Mouse (Mus musculus) c-Kit-negative CD71-positive TER-119-positive erythroid progenitor cells, embryonic 14.5 days (primary cell): ENCODE data around the gene Comp.

Experiments
- DNase-seq: peaks from one replicate; pipeline ENCODE4 v3.0.0-alpha.2; 2013; ENCODE audit warnings: low read depth, low spot score

Gene Comp

DNA sequence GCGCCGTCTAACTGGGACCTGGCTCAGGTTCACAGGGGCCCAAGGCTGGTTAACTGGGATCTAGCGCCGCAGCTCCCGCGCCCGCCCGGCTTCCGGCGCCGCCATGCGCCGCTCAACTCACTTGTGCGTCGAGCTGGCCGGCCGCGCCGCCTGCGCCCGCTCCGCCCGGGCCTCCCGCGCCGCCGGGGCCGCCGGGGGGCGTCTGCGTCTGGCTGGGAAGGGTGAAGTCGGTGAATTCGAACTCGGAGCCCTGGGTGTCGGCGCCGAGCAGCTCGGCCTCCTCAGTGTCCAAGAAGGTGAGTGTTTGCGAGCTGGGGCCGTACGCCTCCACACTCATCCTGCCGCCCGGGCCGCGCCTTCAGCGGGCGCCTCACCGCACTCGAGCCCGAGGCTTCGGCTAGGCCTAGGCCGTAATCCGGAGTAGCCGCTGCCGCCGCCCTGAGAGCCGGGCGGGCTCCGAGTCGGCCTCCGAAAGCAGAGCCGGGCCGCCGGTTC lies 20.7 kb upstream of the Comp start:
- no peak for DNase-seq

DNA sequence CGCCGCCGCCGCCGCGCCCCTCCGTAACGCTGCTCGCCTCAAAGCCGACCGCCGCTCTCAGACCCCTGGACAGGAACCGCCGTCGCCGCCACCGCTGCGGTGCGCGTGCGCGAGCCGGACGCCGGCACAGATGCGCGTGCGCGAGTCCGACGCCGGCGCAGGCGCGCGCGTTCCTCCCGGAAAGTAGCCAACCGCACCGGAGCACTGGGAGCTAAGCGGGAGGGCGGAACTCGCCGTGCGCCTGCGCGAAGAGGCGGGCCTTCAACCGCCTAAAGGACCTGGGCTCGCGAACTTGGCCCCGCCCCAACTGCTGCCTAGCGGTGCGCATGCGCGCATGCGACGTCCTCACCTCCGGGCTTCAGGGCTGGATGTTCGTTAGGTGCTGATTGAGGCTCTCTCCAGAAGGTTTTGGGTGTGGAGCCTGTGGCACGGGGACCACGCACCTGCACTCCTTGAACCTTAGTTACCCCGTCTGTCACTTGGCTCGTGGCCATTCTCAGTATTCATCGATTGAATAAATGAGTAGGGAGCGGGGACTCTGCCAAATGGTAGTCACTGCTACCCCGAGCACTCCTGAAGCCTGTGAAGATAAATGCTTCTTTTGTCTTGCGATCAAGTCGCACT lies 20.1 kb upstream of the Comp start, which contains the start of gene Upf1:
Gene Upf1, minus strand, starts transcription at position 85 of the 624 bp plus-strand sequence.
- peak; percentile 99 for DNase-seq

DNA sequence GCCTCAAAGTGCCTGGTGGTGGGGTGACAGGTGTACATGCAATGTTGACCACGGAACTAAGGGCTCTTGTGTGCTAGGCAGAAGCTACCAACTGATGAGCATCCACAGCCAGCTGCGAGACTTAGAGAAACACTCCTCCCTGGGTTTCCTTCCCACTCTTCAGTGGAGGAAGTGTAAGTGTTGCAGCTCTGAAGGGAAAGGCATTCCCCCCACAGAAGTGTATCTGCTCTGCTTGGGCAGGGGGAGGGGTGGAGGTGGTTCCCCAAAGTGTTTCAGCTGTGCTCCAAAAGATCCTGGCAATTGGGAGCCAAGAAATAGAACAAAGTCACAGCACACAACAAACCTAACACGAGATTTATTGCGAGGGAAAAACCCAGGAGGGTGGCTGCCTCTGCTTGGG lies 19.4 kb upstream of the Comp start:
- no peak for DNase-seq

DNA sequence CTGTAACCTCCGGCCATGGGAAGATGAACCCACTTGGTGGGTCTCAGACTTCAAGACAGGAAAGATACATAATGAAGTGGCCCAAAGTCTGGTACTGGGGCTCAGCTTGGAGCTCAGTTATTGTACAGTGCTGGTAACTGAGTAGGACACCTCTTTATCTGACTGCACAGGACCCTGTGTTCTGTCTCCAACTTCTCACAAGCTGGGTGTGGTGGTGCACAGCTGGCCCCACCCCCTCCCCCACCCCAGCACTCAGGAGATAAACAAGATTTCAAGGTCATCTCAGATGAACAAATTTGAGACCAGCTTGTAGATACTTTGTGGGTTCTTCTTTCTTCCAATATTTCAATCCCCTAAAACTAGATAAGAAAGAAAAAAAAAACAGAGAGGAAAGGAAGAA lies 17.2 kb upstream of the Comp start:
- no peak for DNase-seq

DNA sequence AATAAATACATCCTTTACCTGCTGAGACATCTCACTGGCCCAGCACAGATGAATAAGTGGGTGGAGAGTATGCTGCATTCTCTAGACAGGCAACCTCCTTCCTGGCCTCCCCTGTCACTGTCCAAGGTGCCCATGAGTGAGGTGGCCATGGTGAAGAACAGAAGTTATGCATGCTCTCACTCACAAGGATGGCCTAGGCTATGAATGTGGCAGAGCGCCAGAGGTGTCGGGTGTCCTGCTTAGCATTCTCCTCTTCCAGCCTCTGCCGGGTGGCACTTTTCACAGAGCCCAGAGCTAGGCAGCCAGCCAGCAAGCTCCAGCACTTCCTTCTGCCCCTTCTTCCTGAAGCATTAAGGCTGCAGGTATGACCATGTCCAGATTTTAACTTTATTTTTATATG lies 13.9 kb upstream of the Comp start:
- DNase-seq: no peak

DNA sequence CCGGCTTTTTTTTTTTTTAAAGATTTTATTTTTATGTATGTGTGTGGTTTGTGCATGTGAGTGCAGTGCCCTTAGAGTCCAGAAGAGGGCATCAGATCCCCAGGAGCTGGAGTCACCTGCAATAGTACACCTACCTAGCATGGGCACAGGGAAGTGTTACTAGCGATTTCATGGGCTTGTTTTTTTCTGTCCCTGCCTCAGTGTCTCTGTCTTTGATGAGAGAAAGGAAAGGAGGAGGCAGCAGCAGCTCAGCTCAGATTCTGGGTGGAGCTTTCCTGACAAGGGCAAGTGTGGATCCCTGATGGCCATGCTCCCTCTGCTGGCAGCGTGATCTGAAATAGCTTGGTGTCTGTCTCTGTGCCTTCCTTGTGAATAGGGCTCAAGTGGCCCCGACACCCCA lies 12.6 kb upstream of the Comp start:
- DNase-seq: no peak

DNA sequence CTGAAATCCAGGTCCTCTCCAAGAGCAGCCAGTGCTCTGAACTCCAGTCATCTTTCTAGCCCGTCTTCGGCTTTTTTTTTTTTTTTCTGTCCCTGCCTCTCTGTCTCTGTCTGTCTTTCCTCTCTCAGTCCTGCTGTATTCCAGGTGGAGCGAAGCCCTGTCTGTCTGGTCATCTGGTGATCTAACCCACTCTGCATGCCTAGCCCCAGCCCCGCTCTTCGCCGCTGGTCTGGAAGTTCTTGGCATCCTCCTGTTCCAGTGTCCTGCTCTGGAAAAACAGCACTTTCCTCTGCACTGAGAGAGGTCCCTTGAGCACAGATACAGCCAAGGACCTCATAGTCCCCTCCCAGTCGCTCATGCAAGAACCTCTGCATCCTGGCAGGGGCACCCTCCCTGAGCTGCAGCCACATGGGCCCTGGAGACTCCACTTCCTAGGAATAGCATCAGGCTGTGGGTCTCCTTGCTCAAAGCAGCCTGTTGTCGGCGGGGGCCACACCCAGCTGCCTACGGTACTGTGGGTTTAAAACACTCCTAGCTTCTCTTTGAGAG lies 11.8 kb upstream of the Comp start:
- no peak for DNase-seq

DNA sequence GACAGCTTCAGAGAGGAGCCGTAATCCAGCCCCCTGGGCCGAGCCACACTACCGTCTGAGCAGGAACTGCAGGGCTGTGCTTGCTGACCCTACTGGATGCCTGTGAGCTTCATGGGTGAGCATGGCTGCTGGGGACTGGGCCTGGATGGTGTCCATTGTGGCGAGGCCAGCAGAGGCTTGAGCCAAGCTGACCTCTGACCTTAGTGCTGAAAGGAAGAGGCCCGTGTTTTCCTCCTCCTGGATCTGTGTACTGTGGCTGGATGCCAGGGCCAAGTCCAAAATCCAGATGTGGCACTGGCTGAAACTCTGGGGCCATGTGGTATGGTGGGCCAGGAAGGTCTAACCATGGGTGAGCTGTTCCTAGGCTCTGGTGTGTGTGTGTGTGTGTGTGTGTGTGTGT lies 9.3 kb upstream of the Comp start:
- DNase-seq: no peak

DNA sequence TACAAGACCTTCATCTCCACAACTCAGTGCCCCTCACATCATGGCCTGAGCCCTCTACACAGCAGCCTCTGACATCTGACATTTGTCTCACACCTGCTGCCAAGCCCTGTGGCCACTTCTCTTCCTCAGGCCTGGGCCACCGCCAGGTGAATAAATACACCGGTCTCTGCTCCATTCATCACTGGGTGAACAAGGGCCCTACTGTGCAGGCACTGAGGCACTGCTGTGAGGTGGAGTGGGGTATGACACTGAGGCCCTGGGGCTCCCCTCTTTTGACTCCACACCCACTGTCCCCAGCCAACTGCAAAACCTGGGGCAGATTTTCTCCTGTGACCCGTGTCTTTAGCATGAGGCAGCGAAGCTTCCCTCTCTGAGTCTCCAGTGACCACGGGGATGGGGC lies 6.8 kb upstream of the Comp start:
- no peak for DNase-seq

DNA sequence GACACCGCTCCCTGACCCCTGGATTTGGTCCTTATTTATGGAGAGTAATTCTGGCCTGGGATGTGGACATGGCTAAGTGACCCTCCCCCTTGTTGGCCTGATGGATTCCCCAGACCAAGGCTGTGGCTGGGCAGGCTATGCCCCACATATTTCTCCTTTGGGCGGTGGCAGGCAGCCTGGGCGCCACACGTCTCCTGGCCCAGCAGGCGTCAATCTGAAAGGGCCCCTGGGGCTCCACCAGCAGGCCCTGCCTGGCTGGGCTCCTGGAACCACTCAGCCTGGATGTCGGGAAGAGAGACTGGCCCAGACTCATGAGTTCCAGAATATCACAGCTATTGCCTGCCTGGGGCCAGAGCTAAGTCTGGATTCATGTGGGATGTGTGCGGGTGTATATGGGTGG lies 2.9 kb upstream of the Comp start:
- DNase-seq: no peak

DNA sequence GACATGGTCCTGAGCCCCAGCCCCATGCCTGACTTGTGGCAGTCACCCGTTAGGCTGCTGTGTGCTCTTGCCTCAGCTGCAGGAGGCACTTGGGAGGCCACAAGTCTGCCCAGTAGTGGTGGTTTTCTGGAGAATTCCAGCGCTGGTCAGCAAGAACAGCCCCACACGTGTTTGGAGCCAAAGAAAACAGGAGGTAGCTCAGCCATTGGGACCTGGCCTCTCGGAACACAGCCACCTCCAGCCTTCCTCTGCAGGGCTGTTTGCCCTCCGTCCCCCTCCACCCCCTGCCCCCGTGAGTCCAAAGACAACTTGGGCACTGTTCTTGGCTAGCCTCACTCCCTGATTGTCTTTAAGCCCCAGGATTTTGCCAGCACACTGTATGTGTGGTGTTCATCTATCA lies 1.4 kb upstream of the Comp start:
- DNase-seq: no peak

DNA sequence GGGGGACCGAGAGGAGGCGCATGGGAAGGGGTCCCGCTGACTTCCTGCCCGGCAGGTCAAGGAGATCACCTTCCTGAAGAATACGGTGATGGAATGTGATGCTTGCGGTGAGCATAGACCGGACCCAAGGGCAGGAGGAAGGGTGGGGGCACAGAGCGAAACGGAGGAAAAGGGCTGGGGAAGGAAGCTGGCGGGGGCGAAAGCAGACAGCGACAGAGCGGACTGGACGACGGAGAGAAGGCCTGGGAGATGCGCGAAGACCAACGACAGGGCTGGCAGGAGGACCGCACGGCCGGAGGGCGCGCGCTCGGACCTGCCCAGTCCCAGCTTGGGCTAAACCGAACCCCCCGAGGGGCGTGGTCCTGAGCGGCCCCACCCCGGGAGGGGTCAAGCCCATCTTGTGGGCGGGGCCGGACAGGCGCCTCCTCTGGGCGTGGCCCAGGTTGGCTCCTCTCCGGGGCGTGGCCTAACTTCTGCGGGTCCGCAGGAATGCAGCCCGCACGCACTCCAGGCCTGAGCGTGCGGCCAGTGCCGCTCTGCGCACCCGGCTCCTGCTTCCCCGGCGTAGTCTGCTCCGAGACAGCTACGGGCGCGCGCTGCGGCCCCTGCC lies 1.1 kb downstream of the Comp start:
- DNase-seq: no peak

DNA sequence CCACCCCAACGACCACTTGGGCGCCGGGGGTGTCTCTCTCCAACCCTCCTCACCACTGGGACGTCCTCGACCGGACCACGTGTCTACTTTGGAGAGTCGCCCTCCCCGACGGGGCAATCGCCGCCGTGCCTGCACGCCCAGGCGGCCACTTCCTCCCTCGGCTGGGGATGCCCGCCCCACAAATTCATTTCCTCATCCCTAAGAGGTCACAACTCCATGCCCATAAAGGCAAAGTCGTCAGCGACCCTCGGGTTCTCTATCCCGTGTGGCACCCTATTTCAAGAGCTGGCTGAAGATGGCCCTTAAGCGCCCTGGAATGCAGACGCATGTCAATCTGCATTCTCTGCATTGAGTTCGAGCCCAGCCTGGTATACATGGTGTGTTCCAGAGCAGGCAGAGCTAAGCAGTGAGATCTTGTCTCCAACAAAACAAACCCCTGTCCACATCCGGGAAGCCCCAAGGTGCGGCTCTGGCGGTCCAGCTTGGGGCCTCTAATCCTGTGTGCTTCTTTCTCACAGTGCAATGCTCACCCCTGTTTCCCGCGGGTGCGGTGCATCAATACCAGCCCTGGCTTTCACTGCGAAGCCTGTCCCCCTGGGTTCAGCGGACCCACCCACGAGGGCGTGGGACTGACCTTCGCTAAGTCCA lies 2.0 kb downstream of the Comp start:
- no peak for DNase-seq

DNA sequence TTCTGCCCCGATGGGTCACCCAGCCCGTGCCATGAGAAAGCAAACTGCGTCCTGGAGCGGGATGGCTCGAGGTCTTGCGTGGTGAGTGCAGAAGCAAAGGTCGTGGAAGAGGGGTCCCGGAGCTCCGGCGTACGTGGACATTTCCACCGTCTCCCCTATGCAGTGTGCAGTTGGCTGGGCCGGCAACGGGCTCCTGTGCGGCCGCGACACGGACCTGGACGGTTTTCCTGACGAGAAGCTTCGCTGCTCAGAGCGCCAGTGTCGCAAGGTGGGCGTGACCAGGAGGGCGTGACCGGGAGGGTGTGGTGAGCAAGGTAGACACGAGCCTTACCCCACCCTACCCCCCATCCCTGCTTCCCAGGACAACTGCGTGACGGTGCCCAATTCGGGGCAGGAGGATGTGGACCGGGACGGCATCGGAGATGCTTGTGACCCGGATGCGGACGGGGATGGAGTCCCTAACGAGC lies 3.0 kb downstream of the Comp start:
- no peak for DNase-seq

DNA sequence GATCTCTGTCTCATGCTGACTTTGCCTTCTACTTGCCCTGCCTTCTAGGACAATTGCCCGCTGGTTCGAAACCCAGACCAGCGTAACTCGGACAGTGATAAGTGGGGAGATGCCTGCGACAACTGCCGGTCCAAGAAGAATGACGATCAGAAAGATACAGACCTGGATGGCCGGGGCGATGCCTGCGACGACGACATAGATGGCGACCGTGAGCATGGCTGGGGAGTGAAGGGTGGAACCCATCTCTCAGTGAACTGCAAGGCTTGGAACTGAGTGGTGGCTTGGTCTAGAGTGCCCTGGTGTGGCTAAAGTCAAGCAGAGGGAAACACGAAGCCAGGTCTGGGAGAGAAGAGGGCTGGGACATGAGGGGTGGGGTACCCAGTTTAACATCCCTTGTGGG lies 3.7 kb downstream of the Comp start:
- no peak for DNase-seq

DNA sequence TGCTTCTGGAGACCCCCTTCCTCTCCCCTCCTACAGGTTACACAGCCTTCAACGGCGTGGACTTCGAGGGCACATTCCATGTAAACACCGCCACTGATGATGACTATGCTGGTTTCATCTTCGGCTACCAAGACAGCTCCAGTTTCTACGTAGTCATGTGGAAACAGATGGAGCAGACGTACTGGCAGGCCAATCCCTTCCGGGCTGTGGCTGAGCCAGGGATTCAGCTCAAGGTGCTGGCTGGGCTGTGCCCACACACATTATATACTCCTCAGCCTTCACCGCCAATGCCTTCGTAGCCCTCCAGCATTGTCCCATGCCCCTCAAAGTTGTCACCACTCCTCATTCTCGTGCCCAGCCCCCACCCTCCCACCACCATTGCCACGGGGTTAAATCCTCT lies 6.7 kb downstream of the Comp start:
- no peak for DNase-seq

DNA sequence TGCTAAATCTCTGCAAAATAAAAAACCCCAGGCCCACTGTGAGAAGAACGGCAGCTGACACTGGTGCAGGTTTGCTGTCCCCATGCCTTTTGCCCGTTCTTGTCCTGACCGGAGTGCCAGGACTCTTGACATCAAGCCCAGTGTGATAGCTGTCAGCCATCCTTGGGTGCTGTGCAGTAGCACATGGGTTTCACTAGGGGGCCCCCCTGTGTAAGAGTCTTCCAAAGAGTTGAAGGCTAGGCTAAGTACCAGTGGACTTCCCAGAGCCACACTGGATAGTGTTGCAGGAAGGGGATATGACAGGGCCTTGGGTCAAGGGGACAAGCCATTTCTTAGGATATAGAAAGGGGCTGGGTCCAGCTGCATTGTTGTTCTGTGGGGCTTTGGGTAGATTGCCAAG lies 9.9 kb downstream of the Comp start:
- peak; percentile 69 for DNase-seq

DNA sequence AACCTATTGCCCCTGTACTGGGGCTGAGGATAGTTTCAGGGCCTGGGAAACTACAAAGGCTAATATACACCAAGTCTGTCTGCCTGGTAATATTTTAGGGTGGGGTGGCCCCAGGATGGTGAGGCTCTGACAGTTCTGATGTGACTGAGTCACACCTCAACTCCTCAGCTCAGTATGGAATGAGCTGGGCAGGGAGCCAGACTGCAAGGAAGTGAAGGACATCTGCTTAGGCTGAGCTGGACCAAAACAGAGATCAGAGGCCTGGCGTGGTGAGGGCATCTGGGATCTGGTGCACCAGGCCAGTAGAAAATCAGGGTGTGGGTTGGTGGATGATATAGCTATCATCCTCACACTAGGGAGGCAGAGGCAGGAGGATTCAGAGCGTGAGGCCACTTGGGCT lies 16.3 kb downstream of the Comp start:
- no peak for DNase-seq

DNA sequence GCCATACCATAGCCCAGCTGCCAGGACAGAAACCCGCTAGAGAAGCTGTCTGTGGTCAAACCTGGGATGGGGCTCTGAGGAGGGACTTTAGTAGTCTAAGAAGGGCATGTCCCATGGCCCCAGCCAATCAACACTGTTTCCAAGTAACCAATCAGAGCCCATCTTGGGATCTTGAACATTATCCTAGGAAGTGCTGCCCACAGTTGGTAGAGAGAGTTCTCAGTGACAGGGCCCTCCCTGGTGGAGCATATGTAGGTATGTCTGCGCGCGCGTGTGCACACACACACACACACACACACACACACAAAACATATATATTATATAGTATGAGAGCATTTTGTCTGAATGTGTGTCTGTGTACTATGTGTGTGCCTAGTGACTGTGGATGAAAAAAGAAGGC lies 19.7 kb downstream of the Comp start:
- no peak for DNase-seq

DNA sequence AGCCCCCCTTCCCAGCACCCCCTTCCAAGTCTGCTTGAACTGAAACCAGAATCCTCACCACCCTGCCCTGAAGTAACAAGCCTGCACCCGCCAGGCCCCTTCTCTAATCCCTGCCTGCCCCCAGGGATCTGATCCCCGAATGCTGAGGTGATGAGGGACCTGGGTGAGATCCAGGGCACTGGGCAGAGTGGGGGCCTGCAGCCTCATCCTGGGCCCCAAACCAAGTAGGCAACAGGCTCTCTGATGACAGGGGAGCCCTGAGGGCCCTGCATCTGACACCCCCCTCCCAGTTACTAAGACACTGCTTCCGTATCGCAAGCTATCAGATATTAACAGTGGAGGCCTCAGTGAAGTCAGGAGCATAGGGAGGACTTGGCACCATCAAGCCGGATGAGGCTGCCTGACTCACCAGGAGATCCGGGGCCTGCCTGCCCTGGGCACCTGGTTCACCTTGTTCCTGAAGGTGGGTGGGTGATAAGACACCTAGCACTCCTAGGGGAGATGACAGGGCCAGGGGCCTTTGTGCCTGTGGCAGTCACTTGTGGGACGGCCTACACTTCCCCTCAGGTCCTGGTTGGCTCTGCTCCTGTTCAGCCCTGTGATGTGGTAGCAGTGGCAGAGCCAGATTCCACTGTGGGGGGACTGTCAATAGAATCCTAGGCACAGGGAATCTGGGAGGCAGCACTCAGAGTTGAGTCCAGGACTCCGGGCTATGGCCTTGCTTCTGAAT lies 21.1 kb downstream of the Comp start:
- DNase-seq: no peak

DNA sequence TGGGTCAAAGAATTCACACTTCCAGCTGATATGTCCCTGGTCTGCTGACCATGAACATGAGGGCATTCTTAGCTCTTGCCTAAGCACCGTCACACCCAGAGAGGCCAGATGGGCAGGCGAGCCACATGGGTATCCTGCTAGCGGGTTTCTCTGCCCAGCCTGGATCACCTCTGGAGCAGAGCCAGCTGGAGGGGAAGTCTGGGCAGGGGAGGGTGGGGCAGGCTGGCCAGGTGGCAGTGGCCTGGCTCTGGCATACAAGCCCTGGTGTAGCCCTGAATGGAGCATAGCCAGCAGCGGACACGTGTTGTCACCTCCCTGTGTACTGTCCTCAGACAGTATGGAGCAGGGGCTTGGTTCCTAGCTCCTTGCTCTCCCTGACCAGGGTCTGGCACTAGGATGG lies 22.3 kb downstream of the Comp start:
- DNase-seq: no peak

DNA sequence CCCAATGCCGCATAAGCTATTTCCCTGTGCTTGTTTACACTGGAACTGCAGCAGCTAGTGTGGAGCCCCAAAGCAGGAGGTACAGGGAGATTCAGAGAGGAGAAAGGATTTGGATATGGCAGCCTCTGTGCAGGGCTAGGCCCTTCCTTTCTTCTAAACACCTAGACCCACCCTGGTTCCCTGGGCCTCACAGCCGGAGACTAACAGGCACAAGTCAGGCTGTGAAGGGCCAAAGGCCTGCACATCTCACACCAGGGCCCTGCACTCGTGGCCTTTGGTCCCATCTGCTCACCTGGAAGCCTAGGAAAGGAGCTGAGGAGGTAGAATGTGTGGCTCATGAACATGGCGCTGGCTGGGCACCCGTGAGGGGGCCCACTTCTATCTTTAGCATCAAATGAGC lies 22.8 kb downstream of the Comp start:
- no peak for DNase-seq
